Mouse (Mus musculus): Measurements from ENCODE around the gene Cpne7.

DNA sequence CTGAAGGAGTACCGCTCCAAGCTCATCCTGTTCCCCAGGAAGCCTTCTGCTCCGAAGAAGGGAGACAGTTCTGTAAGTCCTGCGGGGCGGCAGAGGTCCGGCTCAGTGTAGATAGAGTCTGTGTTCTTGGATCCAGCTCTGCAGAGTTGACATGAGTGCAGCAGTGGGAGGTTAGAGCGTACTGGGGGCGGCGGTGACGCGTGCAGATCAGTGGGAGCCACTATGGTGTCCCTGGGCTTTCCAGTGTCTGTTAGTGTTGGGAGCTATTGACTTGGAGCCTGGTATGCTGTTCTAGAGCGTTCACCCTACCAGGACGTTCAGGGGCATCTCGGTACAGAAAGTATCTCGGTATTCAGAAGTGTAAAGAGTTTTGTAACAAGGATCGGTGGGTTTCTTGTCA lies 13.9 kb upstream of the Cpne7 start:
- no peak for TF ChIP-seq POLR2A (IDR thresholded peaks at IDR 0.05; ENCODE audit: control insufficient read depth, low read depth, low read length)
- no peak for TF ChIP-seq CTCF (IDR thresholded peaks at IDR 0.05; ENCODE audit: control insufficient read depth, insufficient read depth, insufficient replicate concordance, low read depth, low read length)

All from testis, adult 2 months (tissue).